Mouse (Mus musculus): ENCODE data around the gene Lap3.

GRCm38 (mm10) chr5:45474215-45474614, 19.0 kb upstream of the Lap3 start:
- TF ChIP-seq POLR2A (IDR thresholded peaks at IDR 0.05; ENCODE audit: control insufficient read depth, extremely low read depth, insufficient read depth, low read length, poor library complexity): no peak
- TF ChIP-seq CTCF (IDR thresholded peaks at IDR 0.05; ENCODE audit: borderline replicate concordance, control insufficient read depth, extremely low read depth, insufficient read depth, low read length, poor library complexity): no peak
